Mouse (Mus musculus): ENCODE measurements around the gene Cdc42ep3. TPM values are rescaled to one million over a fixed set of nuclear protein-coding genes. Genes with fewer than 3 reads are reported as not detected.
A peak's percentile ranks its signal among the peaks of the same experiment; 100 is the strongest.

The Cdc42ep3 gene
- polyA plus RNA-seq, 1 experiment from 2014 or later = 46.8 TPM

DNA sequence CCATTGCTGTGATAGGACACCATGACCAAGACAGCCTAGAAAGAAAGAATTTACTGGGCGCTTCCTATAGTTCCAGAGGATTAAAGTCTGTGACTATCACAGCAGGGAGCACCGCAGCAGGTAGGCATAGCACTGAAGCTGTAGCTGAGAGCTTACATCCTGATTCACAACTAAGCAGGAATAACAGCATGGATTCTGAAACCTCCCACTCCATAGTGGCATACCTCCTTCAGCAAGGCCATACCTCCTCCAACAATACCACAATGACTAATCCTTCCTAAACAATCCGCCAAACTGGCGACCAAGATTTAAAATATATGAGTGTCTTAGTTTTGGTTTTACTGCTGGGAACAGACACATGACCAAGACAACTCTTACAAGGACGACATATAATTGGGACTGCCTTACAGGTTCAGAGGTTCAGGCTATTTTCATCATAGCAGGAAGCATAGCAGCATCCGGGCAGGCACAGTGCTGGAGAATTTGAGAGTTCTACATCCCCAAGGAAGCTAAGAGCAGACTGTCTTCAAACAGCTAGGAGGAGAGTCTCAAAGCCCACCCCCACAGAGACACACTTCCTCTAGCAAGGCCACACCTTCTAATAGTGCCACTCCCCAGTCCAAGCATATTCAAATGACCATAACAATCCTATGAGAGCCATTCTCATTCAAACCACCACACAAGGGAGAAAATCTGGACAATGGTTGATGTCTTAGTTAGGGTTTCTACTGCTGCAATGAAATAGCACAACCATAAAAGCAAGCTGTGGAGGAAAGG, 21.7 kb upstream of the Cdc42ep3 start:
- 66% methylated on average over 6 of the region's 6 CpGs for WGBS
- no peak overlapping the region for H3K4me2 ChIP-seq
- H3K36me3 ChIP-seq (ENCODE audit: control insufficient read depth, insufficient read depth, low read length) = no peaks in the 10 kb centered on the region
- H3K9ac ChIP-seq (ENCODE audit: low read depth, low read length) = no peak overlapping the region
- ATAC-seq (replicated peaks; ENCODE audit: low FRiP score) (no peak), DNase-seq (ENCODE audit: low spot score) (no peak)
- no peak overlapping the region for H3K27ac ChIP-seq (ENCODE audit: low read depth, low read length)
- H3K9me3 ChIP-seq (ENCODE audit: control insufficient read depth, low read length) = no peaks in the 10 kb centered on the region
- H3K27me3 ChIP-seq (replicated peaks; ENCODE audit: control insufficient read depth, insufficient read depth, low read length) = no peaks in the 10 kb centered on the region
- H3K4me1 ChIP-seq (replicated peaks; ENCODE audit: control insufficient read depth, insufficient read depth, low read length) = no peaks in the 10 kb centered on the region
- H3K4me3 ChIP-seq (ENCODE audit: low read depth, low read length) = no peak overlapping the region

DNA sequence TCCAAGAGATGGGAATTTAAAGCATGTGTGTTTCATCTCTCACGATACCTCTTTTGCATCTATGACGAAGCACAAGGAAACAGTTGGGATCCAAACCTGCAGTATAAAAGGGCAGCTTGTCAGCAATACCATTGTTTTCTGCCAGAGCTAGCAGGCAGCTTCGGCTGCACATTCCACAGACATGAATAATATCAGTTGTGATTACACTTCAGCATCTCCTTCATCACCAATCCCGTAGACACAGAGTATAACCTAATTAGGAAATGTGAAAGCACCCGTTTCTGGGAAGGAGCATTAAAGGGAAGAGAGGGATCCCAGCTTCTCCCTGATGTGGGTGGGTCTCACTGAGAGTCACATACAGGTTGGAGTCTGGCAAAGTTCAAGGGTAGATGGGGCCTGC, 18.1 kb upstream of the Cdc42ep3 start:
- no peak overlapping the region for H3K9ac ChIP-seq (ENCODE audit: low read depth, low read length)
- H3K27ac ChIP-seq (ENCODE audit: low read depth, low read length) = no peak overlapping the region
- no peak overlapping the region for H3K4me2 ChIP-seq

DNA sequence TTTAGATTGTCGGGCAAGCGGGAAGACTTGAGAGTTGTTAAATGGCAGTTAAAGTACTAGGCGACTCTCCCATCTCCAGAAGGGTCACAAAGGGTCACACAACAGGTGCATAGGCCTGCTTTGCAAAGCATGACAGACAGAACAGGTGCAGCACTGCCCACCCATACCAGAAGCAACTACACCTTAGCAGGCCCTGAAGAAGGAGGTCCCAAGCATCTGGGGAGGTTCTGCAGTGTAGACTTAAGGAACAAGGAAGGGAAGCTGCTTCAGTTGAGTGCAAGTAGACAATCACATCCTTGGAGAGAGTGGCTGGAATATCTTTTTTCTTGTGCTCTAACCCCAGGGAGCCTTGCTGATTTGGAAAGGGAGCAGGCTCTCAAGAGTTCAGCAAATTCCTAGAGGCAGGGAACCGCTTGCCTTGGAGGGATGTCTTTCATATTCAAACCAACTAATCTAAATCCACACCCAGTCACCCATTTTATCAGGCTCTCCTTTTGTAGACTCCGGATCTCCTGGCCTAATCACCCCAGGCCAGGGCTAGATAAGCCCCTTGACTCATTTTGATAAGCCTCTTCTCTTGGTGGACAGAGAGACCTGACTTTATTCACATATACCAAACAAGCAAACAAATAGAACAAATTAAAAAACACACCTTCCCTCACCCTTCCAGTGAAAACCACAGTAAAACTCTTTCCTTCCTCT, 10.0 kb upstream of the Cdc42ep3 start:
- Histone ChIP-seq H3K27ac (ENCODE audit: low read depth, low read length) (peak overlapping the region; percentile 56), H3K4me3 (ENCODE audit: low read depth, low read length) (no peak overlapping the region; the same call in 1 of the 2 replicates), H3K27me3 (replicated peaks; ENCODE audit: control insufficient read depth, insufficient read depth, low read length) (no peaks in the 10 kb centered on the region), H3K9me3 (ENCODE audit: control insufficient read depth, low read length) (no peaks in the 10 kb centered on the region), H3K4me2 (peak overlapping the region; percentile 54), H3K36me3 (ENCODE audit: control insufficient read depth, insufficient read depth, low read length) (no peaks in the 10 kb centered on the region), H3K4me1 (replicated peaks; ENCODE audit: control insufficient read depth, insufficient read depth, low read length) (peaks cover 10% of the 10 kb centered on the region), H3K9ac (ENCODE audit: low read depth, low read length) (peak overlapping the region; percentile 37; the same call in 1 of the 2 replicates)
- 38% methylated on average over 5 of the region's 5 CpGs for WGBS
- ATAC-seq (replicated peaks; ENCODE audit: low FRiP score) = peak; percentile 95
- no peak for DNase-seq (ENCODE audit: low spot score)

More for the DNA sequence above, 18.1 kb upstream of the Cdc42ep3 start:
- Histone ChIP-seq H3K4me3 (ENCODE audit: low read depth, low read length) (no peak overlapping the region), H3K27me3 (replicated peaks; ENCODE audit: control insufficient read depth, insufficient read depth, low read length) (no peaks in the 10 kb centered on the region), H3K9me3 (ENCODE audit: control insufficient read depth, low read length) (no peaks in the 10 kb centered on the region), H3K4me1 (replicated peaks; ENCODE audit: control insufficient read depth, insufficient read depth, low read length) (no peaks in the 10 kb centered on the region), H3K36me3 (ENCODE audit: control insufficient read depth, insufficient read depth, low read length) (no peaks in the 10 kb centered on the region)
- no peak for DNase-seq (ENCODE audit: low spot score)
- WGBS = 64% methylated on average over 5 of the region's 5 CpGs
- ATAC-seq (replicated peaks; ENCODE audit: low FRiP score) = no peak

DNA sequence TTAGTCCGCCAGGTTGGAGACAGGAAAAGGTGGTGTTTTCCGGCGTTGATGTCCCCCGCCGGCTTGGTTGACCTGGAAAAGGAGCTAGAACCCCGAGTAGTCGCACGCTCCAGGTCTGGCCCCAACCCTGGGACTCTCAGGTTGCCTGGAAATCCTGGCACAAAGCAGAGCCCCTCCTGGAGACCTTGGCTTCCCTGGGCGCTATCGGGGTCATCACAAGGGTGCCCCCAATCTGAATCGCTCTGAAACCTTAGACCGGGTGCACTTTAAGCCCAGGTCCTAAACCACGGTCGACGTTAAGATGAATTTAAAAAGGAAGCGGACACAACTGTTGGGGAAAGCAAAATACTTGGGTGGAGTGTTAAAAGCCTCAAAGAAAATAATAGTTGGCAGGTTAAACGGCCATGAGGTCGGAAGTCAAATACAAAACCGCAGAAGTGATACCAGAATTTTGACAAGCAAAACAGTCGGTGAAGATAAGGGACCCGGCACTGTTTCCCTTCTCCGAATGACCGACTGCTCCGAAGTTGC, 1.2 kb upstream of the Cdc42ep3 start:
- Histone ChIP-seq H3K27ac (ENCODE audit: low read depth, low read length) (peak overlapping the region; percentile 78; the same call in 1 of the 2 replicates), H3K9ac (ENCODE audit: low read depth, low read length) (peak overlapping the region; percentile 90), H3K36me3 (ENCODE audit: control insufficient read depth, insufficient read depth, low read length) (no peaks in the 10 kb centered on the region), H3K27me3 (replicated peaks; ENCODE audit: control insufficient read depth, insufficient read depth, low read length) (peaks cover 17% of the 10 kb centered on the region), H3K4me3 (ENCODE audit: low read depth, low read length) (peak overlapping the region; percentile 84), H3K4me1 (replicated peaks; ENCODE audit: control insufficient read depth, insufficient read depth, low read length) (peaks cover 23% of the 10 kb centered on the region), H3K4me2 (peak overlapping the region; percentile 99), H3K9me3 (ENCODE audit: control insufficient read depth, low read length) (no peaks in the 10 kb centered on the region)
- WGBS = 1% methylated on average over 24 of the region's 24 CpGs
- ATAC-seq (replicated peaks; ENCODE audit: low FRiP score) (peak; percentile 24), DNase-seq (ENCODE audit: low spot score) (peak; percentile 69)

DNA sequence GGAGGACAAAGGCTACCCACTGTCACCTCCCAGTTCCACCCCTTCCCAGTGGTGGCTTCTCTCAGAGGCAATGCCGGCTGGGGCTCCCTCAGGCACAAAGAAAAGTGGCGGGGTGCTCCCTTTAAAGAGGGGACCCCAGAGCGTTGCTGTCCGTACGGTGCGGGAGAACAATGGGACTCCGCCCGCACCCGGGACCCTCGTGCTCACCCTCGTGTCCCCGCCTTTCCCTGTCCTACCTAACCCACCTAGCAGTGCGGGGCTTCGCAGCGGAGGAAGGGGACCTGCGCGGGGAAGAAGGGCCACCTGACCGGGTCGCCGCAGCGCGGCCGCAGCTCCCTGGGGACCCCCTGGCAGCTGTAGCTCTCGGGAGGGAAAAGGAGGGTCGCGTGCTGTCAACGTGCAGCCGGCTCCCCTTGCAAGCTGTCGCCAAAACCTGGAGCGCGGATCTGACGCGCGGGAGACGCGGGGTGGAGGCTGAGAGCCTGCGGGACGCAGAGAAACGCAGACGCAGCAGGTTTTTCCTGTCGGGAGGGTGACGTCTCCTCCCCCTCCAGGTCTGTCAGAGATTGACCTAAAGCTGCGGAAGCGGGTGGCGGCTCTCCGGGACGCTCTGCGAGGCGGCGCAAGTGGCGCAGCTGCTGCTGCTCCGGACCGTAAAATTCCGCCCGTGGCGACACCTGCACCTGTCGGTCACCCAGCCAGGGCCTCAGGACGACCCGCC, 540 bp upstream of the Cdc42ep3 start:
- H3K4me1 ChIP-seq (replicated peaks; ENCODE audit: control insufficient read depth, insufficient read depth, low read length) = peaks cover 26% of the 10 kb centered on the region
- H3K9me3 ChIP-seq (ENCODE audit: control insufficient read depth, low read length) = no peaks in the 10 kb centered on the region
- H3K9ac ChIP-seq (ENCODE audit: low read depth, low read length) = peak overlapping the region; percentile 90
- peak overlapping the region; percentile 99 for H3K4me2 ChIP-seq
- peaks cover 17% of the 10 kb centered on the region for H3K27me3 ChIP-seq (replicated peaks; ENCODE audit: control insufficient read depth, insufficient read depth, low read length)
- DNase-seq (ENCODE audit: low spot score) (peak; percentile 78), ATAC-seq (replicated peaks; ENCODE audit: low FRiP score) (peak; percentile 14)
- no peaks in the 10 kb centered on the region for H3K36me3 ChIP-seq (ENCODE audit: control insufficient read depth, insufficient read depth, low read length)
- peak overlapping the region; percentile 84 for H3K4me3 ChIP-seq (ENCODE audit: low read depth, low read length)
- whole genome bisulfite sequencing = under 1% methylated on average over 59 of the region's 59 CpGs
- H3K27ac ChIP-seq (ENCODE audit: low read depth, low read length) = peak overlapping the region; percentile 78

DNA sequence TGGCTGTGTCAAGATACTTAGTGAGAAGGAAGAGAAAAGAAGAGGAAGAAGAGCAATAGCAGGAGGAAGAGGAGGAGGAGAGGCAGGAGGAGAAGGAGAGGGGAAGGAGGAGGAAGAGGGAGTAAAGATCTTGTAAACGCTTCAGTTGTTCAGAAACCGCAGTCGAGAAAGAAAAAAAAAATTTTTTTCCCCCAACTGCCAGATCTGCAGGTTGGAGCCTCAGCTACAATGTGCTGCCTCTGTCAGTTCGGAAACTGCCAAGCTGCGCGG, 782 bp downstream of the Cdc42ep3 start:
- Histone ChIP-seq H3K4me1 (replicated peaks; ENCODE audit: control insufficient read depth, insufficient read depth, low read length) (peaks cover 37% of the 10 kb centered on the region), H3K9ac (ENCODE audit: low read depth, low read length) (peak overlapping the region; percentile 90), H3K36me3 (ENCODE audit: control insufficient read depth, insufficient read depth, low read length) (no peaks in the 10 kb centered on the region), H3K27me3 (replicated peaks; ENCODE audit: control insufficient read depth, insufficient read depth, low read length) (peaks cover 15% of the 10 kb centered on the region), H3K4me2 (peak overlapping the region; percentile 99), H3K4me3 (ENCODE audit: low read depth, low read length) (peak overlapping the region; percentile 84), H3K27ac (ENCODE audit: low read depth, low read length) (peak overlapping the region; percentile 78), H3K9me3 (ENCODE audit: control insufficient read depth, low read length) (no peaks in the 10 kb centered on the region)
- ATAC-seq (replicated peaks; ENCODE audit: low FRiP score) (no peak), DNase-seq (ENCODE audit: low spot score) (no peak)
- WGBS = 0% methylated on average over 6 of the region's 6 CpGs

DNA sequence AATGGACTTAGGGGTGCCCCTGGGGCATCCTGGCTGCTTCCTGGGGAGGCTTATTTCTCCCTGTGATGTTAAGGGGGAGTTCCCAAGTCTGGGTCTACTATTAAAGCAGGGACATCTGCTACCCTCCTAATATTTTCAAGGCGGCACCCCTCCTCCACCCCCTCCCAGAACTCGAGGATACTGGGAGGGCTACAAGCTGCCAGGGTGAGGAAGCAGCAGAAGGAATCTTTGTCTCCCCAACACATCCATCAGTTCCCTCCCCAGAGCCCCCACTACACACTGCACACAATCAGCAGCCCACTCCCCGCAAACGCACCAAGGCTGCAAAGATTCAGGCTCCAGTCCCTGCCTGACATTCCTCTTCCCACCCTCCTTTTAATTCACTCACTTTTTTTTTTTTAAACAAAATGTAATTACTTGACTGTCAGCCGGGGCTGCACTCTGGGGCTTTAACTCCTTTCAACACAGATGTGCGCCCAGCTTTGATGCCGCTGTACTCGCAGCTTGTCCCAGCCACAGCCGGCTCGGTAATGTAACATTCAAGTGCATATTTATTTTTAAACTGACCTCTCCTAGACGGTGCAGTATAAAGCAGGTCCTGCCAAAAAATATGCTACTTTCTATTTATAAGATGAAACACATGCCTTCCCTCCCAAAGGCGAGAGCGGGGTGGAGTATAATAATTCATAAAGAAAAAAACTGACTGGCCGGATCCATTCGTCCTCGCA, 1.3 kb downstream of the Cdc42ep3 start:
- Histone ChIP-seq H3K36me3 (ENCODE audit: control insufficient read depth, insufficient read depth, low read length) (no peaks in the 10 kb centered on the region), H3K27ac (ENCODE audit: low read depth, low read length) (peak overlapping the region; percentile 7; the same call in 1 of the 2 replicates), H3K4me3 (ENCODE audit: low read depth, low read length) (peak overlapping the region; percentile 84), H3K27me3 (replicated peaks; ENCODE audit: control insufficient read depth, insufficient read depth, low read length) (peaks cover 11% of the 10 kb centered on the region), H3K9ac (ENCODE audit: low read depth, low read length) (peak overlapping the region; percentile 90), H3K4me1 (replicated peaks; ENCODE audit: control insufficient read depth, insufficient read depth, low read length) (peaks cover 37% of the 10 kb centered on the region), H3K4me2 (peak overlapping the region; percentile 99), H3K9me3 (ENCODE audit: control insufficient read depth, low read length) (no peaks in the 10 kb centered on the region)
- WGBS = 9% methylated on average over 16 of the region's 16 CpGs
- peak; percentile 32 for DNase-seq (ENCODE audit: low spot score)
- ATAC-seq (replicated peaks; ENCODE audit: low FRiP score) = no peak

DNA sequence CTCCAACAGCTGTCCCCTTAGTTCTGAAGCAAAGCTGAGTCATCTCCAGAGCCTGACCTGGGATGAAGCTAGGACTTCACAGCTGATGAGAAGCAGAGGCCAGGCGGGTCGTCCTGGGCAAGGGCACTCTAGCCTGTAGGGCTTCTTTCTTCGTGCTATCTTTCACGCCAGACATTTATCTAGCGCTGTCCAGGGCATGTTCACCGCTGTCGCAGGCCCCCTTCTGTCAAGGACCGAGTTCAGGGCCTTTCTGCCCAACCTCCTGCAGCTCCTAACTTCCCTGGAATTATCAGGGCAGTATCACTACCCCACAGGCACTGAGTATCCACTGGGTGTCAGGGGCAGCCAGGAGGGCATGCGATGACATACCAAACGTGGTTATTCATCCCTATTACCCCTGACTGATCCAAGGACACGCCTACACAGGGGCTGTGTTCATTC, 4.1 kb downstream of the Cdc42ep3 start:
- Histone ChIP-seq H3K4me2 (peak overlapping the region; percentile 53), H3K9ac (ENCODE audit: low read depth, low read length) (no peak overlapping the region), H3K4me1 (replicated peaks; ENCODE audit: control insufficient read depth, insufficient read depth, low read length) (peaks cover 49% of the 10 kb centered on the region), H3K4me3 (ENCODE audit: low read depth, low read length) (peak overlapping the region; percentile 10), H3K36me3 (ENCODE audit: control insufficient read depth, insufficient read depth, low read length) (no peaks in the 10 kb centered on the region), H3K27me3 (replicated peaks; ENCODE audit: control insufficient read depth, insufficient read depth, low read length) (peaks cover 2% of the 10 kb centered on the region; the same call in 1 of the 2 replicates), H3K9me3 (ENCODE audit: control insufficient read depth, low read length) (no peaks in the 10 kb centered on the region), H3K27ac (ENCODE audit: low read depth, low read length) (peak overlapping the region; percentile 59)
- peak; percentile 52 for DNase-seq (ENCODE audit: low spot score)
- 30% methylated on average over 11 of the region's 11 CpGs for WGBS
- peak; percentile 87 for ATAC-seq (replicated peaks; ENCODE audit: low FRiP score)

Data from liver, embryonic 11.5 days (tissue).